Mouse (Mus musculus) midbrain, embryonic 12.5 days (tissue): ENCODE data around the gene Col9a3. TPM values are rescaled to one million over a fixed set of nuclear protein-coding genes. Genes with fewer than 3 reads are reported as not detected.

Source experiments
- ATAC-seq: fragments of 200-750 bp; cut with Nextera tagmentation; 2 replicates; pipeline ENCODE4 v1.8.0; 2017; ENCODE audit warnings: low read depth, moderate TSS enrichment, moderate library complexity; ENCODE audit not compliant: low FRiP score
- H3K27ac ChIP-seq: fragments of 300-500 bp; sonication (generic); replicated peaks from 2 replicates; pipeline ENCODE4 v1.5.1; 2016; ENCODE audit warnings: mild to moderate bottlenecking
- H3K27me3 ChIP-seq: fragments of 300-500 bp; sonication (generic); 2 replicates; pipeline ENCODE4 v1.6.1; 2016; ENCODE audit warnings: mild to moderate bottlenecking
- H3K36me3 ChIP-seq: fragments of 300-500 bp; sonication (generic); 2 replicates; pipeline ENCODE4 v1.6.1; 2016
- H3K4me1 ChIP-seq: fragments of 300-500 bp; sonication (generic); 2 replicates; pipeline ENCODE4 v1.6.1; 2016
- H3K4me2 ChIP-seq: fragments of 300-500 bp; sonication (generic); replicated peaks from 2 replicates; pipeline ENCODE4 v1.6.1; 2016; ENCODE audit warnings: mild to moderate bottlenecking, moderate library complexity
- H3K4me3 ChIP-seq: fragments of 300-500 bp; sonication (generic); 2 replicates; pipeline ENCODE4 v1.5.1; 2016; ENCODE audit warnings: mild to moderate bottlenecking
- H3K9ac ChIP-seq: fragments of 300-500 bp; sonication (generic); replicated peaks from 2 replicates; pipeline ENCODE4 v1.6.1; 2016; ENCODE audit warnings: mild to moderate bottlenecking, moderate library complexity
- H3K9me3 ChIP-seq: fragments of 300-500 bp; sonication (generic); 2 replicates; pipeline ENCODE4 v1.6.1; 2016; ENCODE audit warnings: mild to moderate bottlenecking
- WGBS: fragments of 180-500 bp; shearing (Covaris S2); methylation state at CpG from one replicate; pipeline ENCODE4 v1.1.7; 2016; 5-methylcytosine and 5-hydroxymethylcytosine counted together
- polyA plus RNA-seq: library from polyadenylated mRNA; unstranded; fragments of >200 nt; fragmentation: Nextera tagmentation; extraction: Ambion mirVana; gene quantifications from 2 replicates; pipeline ENCODE4 v1.2.1, GENCODE M21; 2016

Col9a3 gene
- polyA plus RNA-seq, 1 experiment from 2014 or later = 40.2 TPM

- 2% methylated on average over 28 of the region's 56 CpGs for WGBS
- H3K9me3 ChIP-seq = peaks cover 17% of the 10 kb centered on the region
- H3K9ac ChIP-seq = no peak within 1 kb of the TSS; the same call in 1 of the 2 replicates
- ATAC-seq = no peak
- H3K27me3 ChIP-seq = peaks cover 49% of the 10 kb centered on the region
- peaks cover 6% of the 10 kb centered on the region; the same call in 1 of the 2 replicates for H3K4me1 ChIP-seq
- H3K4me3 ChIP-seq = peak within 1 kb of the TSS; percentile 40
- H3K4me2 ChIP-seq = peak within 1 kb of the TSS; percentile 45
- 0 out of 2 replicates have a peak, but pooled peaks cover 5% of the 10 kb centered on the region for H3K36me3 ChIP-seq
- H3K27ac ChIP-seq = no peak within 1 kb of the TSS
Measured at GRCm38 (mm10) chr2:180642555-180643260, 45.1 kb downstream of the Col9a3 start, which contains the start of gene Tcfl5. Gene Tcfl5, minus strand, starts transcription at chr2:180642708.

DNA sequence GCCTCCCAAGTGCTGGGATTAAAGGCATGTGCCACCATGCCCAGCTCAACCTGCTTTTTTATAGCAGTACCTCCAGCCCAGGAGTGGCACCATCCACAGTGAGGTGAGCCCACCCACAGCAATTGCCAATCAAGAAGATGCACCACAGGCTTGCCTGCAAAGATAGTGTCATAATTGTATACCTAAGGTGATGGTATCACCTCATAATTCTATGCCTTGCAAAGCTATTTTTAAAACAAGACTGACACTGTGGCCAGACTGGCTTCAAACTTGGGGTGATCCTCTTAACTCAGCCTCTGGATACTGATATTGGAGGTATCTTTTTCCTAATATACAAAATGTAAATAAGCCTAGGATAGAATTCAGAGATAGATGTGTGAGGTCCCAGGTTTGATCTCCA is 46.0 kb downstream of the Col9a3 start:
- Histone ChIP-seq H3K9ac (no peak overlapping the region), H3K27ac (no peak overlapping the region), H3K27me3 (peaks cover 49% of the 10 kb centered on the region), H3K4me1 (peaks cover 6% of the 10 kb centered on the region; the same call in 1 of the 2 replicates), H3K4me2 (no peak overlapping the region), H3K9me3 (peaks cover 17% of the 10 kb centered on the region), H3K36me3 (0 out of 2 replicates have a peak, but pooled peaks cover 5% of the 10 kb centered on the region), H3K4me3 (no peak overlapping the region)
- no peak for ATAC-seq

- H3K27me3 ChIP-seq = peaks cover 26% of the 10 kb centered on the region
- H3K27ac ChIP-seq = no peak overlapping the region
- no peak for ATAC-seq
- H3K9me3 ChIP-seq = peaks cover 17% of the 10 kb centered on the region
- H3K4me2 ChIP-seq = no peak overlapping the region
- H3K9ac ChIP-seq = no peak overlapping the region
- H3K36me3 ChIP-seq = 0 out of 2 replicates have a peak, but pooled peaks cover 5% of the 10 kb centered on the region
- H3K4me1 ChIP-seq = peaks cover 5% of the 10 kb centered on the region; the same call in 1 of the 2 replicates
- no peak overlapping the region for H3K4me3 ChIP-seq
Measured at GRCm38 (mm10) chr2:180646841-180647240, 49.3 kb downstream of the Col9a3 start.

- no peak overlapping the region for H3K9ac ChIP-seq
- no peak for ATAC-seq
- no peaks in the 10 kb centered on the region for H3K9me3 ChIP-seq
- H3K36me3 ChIP-seq = no peaks in the 10 kb centered on the region
- H3K27me3 ChIP-seq = no peaks in the 10 kb centered on the region
- no peak overlapping the region for H3K4me2 ChIP-seq
- peaks cover 14% of the 10 kb centered on the region for H3K4me1 ChIP-seq
- WGBS = 84% methylated on average over 7 of the region's 7 CpGs
- H3K4me3 ChIP-seq = no peak overlapping the region
- H3K27ac ChIP-seq = 0 out of 2 replicates have a peak overlapping the region, but pooled peaks have one; percentile 42
Measured at GRCm38 (mm10) chr2:180654666-180655065, 57.1 kb downstream of the Col9a3 start.

DNA sequence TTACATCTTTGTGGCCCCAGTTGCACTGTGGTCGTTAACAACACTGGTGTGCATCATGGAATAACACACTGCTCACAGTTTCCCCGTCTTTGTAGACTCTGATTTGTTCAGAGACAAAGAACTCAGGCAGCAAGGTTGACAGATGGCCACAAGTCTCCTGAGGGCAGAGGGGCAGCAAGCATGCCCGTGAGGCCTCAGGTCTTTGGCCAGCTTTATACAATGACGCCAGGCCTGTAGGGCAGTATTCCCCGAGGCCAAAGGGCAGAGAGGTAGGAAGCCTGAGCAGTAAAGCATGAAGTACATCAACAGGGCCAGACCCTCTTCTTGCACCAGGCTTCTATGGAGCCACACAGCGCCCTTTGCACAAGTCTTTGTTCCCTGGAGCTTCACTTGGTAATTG is 57.6 kb downstream of the Col9a3 start:
- no peak overlapping the region for H3K9ac ChIP-seq
- no peak overlapping the region for H3K4me3 ChIP-seq
- no peak overlapping the region for H3K4me2 ChIP-seq
- H3K27ac ChIP-seq = peak overlapping the region; percentile 22; the same call in 1 of the 2 replicates
- ATAC-seq = no peak
- WGBS = 61% methylated on average over 6 of the region's 6 CpGs
- H3K4me1 ChIP-seq = peaks cover 19% of the 10 kb centered on the region
- H3K36me3 ChIP-seq = no peaks in the 10 kb centered on the region
- H3K27me3 ChIP-seq = no peaks in the 10 kb centered on the region
- no peaks in the 10 kb centered on the region for H3K9me3 ChIP-seq

DNA sequence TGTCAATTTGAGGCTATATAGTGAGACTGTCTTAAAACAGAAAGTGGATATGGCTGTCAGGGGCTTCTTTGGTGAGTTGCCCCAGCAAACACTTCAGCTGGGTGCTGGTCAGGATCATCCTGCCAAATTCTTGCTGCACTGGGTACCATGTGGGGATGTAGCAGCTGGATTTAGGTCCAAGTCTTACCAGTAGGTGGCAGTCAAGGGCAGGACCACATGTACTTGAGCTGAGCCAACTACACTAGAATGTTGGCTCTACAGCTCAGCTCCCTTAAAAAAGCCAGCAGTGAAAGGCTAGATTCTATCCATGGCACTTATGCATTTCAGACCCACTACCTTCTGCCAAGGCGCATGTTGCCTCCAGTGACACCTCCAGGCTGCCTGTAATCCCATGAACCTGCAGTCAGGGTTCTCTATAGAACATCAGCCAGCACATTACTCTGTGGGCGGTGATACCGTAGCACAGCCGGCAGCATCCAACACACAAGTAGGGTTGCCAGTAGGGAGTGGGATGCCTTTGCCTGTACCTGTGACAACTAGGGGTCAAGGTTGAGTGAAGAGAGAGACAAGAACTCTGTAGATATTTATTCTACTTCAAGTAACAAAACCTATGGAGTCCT is 59.9 kb downstream of the Col9a3 start:
- Histone ChIP-seq H3K9ac (no peak overlapping the region), H3K27me3 (no peaks in the 10 kb centered on the region), H3K27ac (no peak overlapping the region), H3K36me3 (peaks cover 19% of the 10 kb centered on the region), H3K4me2 (no peak overlapping the region), H3K9me3 (no peaks in the 10 kb centered on the region), H3K4me3 (no peak overlapping the region), H3K4me1 (peaks cover 19% of the 10 kb centered on the region)
- 74% methylated on average over 4 of the region's 4 CpGs for WGBS
- peak; percentile 58; the same call in 1 of the 2 replicates for ATAC-seq

GRCm38 (mm10) chr2:180658381-180658780 is 60.8 kb downstream of the Col9a3 start:
- Histone ChIP-seq H3K36me3 (peaks cover 19% of the 10 kb centered on the region), H3K4me1 (peaks cover 19% of the 10 kb centered on the region), H3K27me3 (no peaks in the 10 kb centered on the region), H3K4me3 (no peak overlapping the region), H3K4me2 (no peak overlapping the region), H3K9ac (no peak overlapping the region), H3K9me3 (no peaks in the 10 kb centered on the region), H3K27ac (no peak overlapping the region)
- ATAC-seq = no peak
- WGBS = 91% methylated on average over 5 of the region's 5 CpGs

GRCm38 (mm10) chr2:180659353-180660150 is 62.0 kb downstream of the Col9a3 start:
- 0 out of 2 replicates have a peak overlapping the region, but pooled peaks have one; percentile 20 for H3K27ac ChIP-seq
- peak; percentile 52; the same call in 1 of the 2 replicates for ATAC-seq
- H3K27me3 ChIP-seq = no peaks in the 10 kb centered on the region
- H3K9me3 ChIP-seq = no peaks in the 10 kb centered on the region
- peaks cover 25% of the 10 kb centered on the region for H3K36me3 ChIP-seq
- WGBS = 29% methylated on average over 42 of the region's 42 CpGs
- peak overlapping the region; percentile 61 for H3K9ac ChIP-seq
- H3K4me1 ChIP-seq = peaks cover 19% of the 10 kb centered on the region
- peak overlapping the region; percentile 45 for H3K4me2 ChIP-seq
- peak overlapping the region; percentile 15 for H3K4me3 ChIP-seq

DNA sequence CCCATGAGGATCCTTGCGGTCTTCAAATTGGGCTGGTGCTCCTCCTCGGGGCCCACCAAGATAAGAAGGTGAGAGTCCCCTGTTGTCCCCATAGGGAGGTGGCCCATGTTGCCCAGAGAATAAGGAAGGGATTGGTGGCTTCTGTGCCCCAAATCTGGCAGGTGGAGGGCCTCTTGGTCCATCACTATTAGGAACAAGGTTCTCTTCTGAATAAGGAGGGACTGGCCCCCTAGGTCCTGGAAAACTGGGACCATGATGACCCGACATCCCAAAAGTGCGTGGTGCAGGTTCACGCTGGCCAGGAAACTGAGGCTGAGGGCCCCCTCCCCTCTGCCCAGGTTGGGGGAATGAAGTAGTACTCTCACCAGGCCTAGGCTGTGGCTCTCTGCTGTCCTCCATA is 62.9 kb downstream of the Col9a3 start:
- no peaks in the 10 kb centered on the region for H3K9me3 ChIP-seq
- peaks cover 34% of the 10 kb centered on the region for H3K36me3 ChIP-seq
- 96% methylated on average over 5 of the region's 5 CpGs for WGBS
- H3K4me3 ChIP-seq = no peak overlapping the region
- no peak overlapping the region for H3K27ac ChIP-seq
- H3K9ac ChIP-seq = no peak overlapping the region
- no peak for ATAC-seq
- peaks cover 11% of the 10 kb centered on the region for H3K4me1 ChIP-seq
- H3K4me2 ChIP-seq = no peak overlapping the region
- H3K27me3 ChIP-seq = no peaks in the 10 kb centered on the region

DNA sequence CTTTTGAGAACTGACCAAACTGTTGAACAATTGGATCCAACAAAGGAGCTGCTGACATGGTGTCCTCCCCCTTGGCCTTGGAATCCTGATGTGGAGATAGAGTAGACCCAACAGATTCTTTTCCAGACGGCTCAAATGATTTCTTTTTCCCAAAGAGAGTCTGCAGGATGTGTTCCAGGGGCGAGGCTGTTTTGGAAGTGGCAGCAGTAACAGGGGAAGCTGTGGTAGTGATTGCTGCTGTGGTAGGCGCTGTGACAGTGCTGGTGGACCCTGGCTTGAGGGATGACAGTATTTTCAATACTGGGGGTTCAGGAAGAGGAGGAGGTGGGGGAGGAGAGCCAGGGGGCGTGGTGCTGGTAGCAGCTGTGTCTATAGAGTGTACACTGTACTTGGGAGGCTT is 64.4 kb downstream of the Col9a3 start:
- Histone ChIP-seq H3K9ac (no peak overlapping the region), H3K4me1 (peaks cover 11% of the 10 kb centered on the region), H3K27ac (no peak overlapping the region), H3K4me3 (no peak overlapping the region), H3K9me3 (no peaks in the 10 kb centered on the region), H3K27me3 (no peaks in the 10 kb centered on the region), H3K36me3 (peaks cover 49% of the 10 kb centered on the region), H3K4me2 (no peak overlapping the region)
- 93% methylated on average over 4 of the region's 4 CpGs for WGBS
- ATAC-seq = no peak
